Mouse (Mus musculus): ENCODE data around the gene Fam13c.

DNA sequence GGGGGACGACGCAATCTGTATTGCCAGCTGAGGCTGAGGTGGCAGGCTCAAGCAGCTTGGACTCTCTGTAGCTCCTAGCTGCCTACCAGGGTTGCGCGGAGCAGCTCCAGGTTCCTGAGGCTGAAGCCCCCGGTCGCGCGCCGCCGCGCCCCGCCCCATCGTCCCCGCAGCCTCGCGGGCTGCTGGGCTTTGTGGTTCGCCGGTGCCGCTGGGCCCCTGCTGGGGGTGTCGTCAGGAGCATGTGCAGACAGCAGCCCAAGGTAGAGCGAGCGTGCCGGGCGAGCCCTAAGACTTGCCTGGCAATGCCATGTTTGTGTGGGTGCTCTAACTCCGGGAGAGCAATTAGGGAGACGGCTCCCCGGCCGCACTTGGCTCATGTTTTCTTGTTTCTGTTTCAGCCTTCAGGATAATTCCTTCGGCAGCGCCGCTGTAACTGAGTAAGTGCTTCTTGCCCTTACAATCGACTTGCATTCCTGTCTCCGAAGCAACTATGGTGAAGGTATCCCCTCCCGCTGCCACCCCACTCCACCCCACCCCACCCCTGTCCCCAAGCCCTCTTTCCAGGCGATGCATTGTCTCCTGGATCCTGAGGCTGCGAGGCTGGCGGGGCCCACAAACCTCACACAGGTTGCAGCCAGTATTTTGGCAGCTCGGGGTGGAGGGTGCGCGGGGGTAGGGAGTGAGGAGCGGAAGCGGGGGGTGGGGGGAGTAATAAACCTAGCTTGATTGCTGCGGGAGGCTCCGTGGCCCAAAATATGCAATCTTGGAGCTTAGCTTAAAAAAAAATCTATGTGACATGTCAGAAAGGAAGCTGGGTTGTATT is 569 bp downstream of the Fam13c start:
- TF ChIP-seq CTCF (IDR thresholded peaks at IDR 0.05; ENCODE audit: low read depth, low read length) (no peak), GATA1 (IDR thresholded peaks at IDR 0.05; ENCODE audit: borderline replicate concordance, low read length) (no peak), TAL1 (conservative IDR thresholded peaks at IDR 0.05; ENCODE audit: low read depth, low read length) (no peak), GATA2 (IDR thresholded peaks at IDR 0.05; ENCODE audit: borderline replicate concordance, low read depth, low read length) (no peak)

Measured in G1E (cell line).